Mouse (Mus musculus): ENCODE data around the gene Lmo3.

DNA sequence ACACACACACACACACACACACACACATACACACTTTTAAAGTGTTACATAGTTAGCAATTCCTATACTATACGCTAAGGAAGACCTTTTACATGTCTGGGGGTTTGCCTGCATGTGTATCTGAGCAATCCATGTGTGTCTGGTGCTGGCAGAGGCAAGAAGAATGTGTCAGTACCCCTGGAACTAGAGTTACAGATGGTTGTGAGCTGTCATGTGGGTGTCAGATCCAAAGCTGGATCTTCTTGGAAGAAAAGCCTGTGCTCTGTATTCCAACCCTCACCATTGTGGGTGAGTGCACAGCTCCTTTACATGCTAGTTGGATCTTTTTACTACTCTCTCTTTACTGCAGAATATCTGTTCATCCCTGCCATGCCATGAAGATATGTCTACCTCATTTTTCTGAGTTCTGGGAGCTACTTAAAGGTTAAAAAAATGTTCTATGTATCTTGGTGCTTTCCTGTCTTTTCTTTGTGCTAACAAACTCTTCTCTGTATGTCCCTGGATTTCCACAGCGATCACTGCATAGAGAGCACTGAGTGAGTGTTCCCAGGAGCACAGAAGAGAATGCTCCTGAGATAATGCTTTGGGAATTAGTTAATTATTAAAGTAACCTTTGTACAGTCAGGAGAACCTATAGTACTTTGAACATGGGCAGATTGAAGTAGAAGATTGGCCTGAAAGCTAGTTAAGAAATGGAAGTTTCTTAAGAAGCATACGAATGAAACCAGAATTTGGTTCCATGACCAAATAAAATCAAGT is 231.0 kb downstream of the Lmo3 start:
- TF ChIP-seq CTCF (IDR thresholded peaks at IDR 0.05; ENCODE audit: insufficient read depth, low read depth, low read length) (no peak), POLR2A (IDR thresholded peaks at IDR 0.05; ENCODE audit: insufficient read depth, low read depth, low read length) (no peak)

Data from olfactory bulb, adult 2 months (tissue).